Mouse (Mus musculus) heart, embryonic 13.5 days (tissue): ENCODE measurements at regions not wholly inside any gene's neighbourhood (a gene's known extent, or its start where the extent isn't known, plus 50 kb on each side); places are given as distances from the start of the nearest gene placed in this dataset.

Experiments
- ATAC-seq: fragments of 200-750 bp; cut with Nextera tagmentation; 2 replicates; pipeline ENCODE4 v1.8.0; 2017; ENCODE audit warnings: moderate TSS enrichment; ENCODE audit not compliant: insufficient number of reproducible peaks, low FRiP score, low TSS enrichment; ENCODE audit errors: extremely low read depth
- H3K27ac ChIP-seq: fragments of 300-500 bp; sonication (generic); replicated peaks from 2 replicates; pipeline ENCODE4 v1.5.1; 2015; ENCODE audit warnings: moderate library complexity, mild to moderate bottlenecking, inconsistent platforms
- H3K27me3 ChIP-seq: fragments of 300-500 bp; sonication (generic); replicated peaks from 2 replicates; pipeline ENCODE4 v1.6.1; 2015; ENCODE audit warnings: mild to moderate bottlenecking, inconsistent platforms
- H3K36me3 ChIP-seq: fragments of 300-500 bp; sonication (generic); 2 replicates; pipeline ENCODE4 v1.6.1; 2015; ENCODE audit warnings: mild to moderate bottlenecking, inconsistent platforms
- H3K4me1 ChIP-seq: fragments of 300-500 bp; sonication (generic); 2 replicates; pipeline ENCODE4 v1.6.1; 2015; ENCODE audit warnings: inconsistent platforms
- H3K4me2 ChIP-seq: fragments of 300-500 bp; sonication (generic); 2 replicates; pipeline ENCODE4 v1.6.1; 2015; ENCODE audit warnings: inconsistent platforms, mild to moderate bottlenecking, moderate library complexity
- H3K4me3 ChIP-seq: fragments of 300-500 bp; sonication (generic); 2 replicates; pipeline ENCODE4 v1.5.1; 2015; ENCODE audit warnings: moderate library complexity, mild to moderate bottlenecking, inconsistent platforms
- H3K9ac ChIP-seq: fragments of 300-500 bp; sonication (generic); 2 replicates; pipeline ENCODE4 v1.6.1; 2015; ENCODE audit warnings: inconsistent platforms, mild to moderate bottlenecking, moderate library complexity
- H3K9me3 ChIP-seq: fragments of 300-500 bp; sonication (generic); 2 replicates; pipeline ENCODE4 v1.6.1; 2016; ENCODE audit warnings: inconsistent platforms
- WGBS: fragments of 180-500 bp; shearing (Covaris S2); methylation state at CpG from one replicate; pipeline ENCODE4 v1.1.7; 2015; ENCODE audit warnings: mixed read lengths; 5-methylcytosine and 5-hydroxymethylcytosine counted together

- Histone ChIP-seq H3K4me1 (no peaks in the 10 kb centered on the region), H3K27me3 (peaks cover 17% of the 10 kb centered on the region), H3K4me2 (no peak overlapping the region), H3K4me3 (no peak overlapping the region), H3K36me3 (no peaks in the 10 kb centered on the region), H3K9ac (no peak overlapping the region), H3K27ac (no peak overlapping the region), H3K9me3 (no peaks in the 10 kb centered on the region)
- 54% methylated on average over 7 of the region's 7 CpGs for WGBS
- ATAC-seq = no peak
These were observed 78.0 kb upstream of the Sec14l1 start for GRCm38 (mm10) chr11:117036977-117037376.

GRCm38 (mm10) chr11:117038282-117039106 lies 76.5 kb upstream of the Sec14l1 start:
- H3K9ac ChIP-seq = no peak overlapping the region; the same call in 1 of the 2 replicates
- H3K4me3 ChIP-seq = peak overlapping the region; percentile 6; the same call in 1 of the 2 replicates
- peak overlapping the region; percentile 39; the same call in 1 of the 2 replicates for H3K4me2 ChIP-seq
- WGBS = 41% methylated on average over 20 of the region's 20 CpGs
- no peaks in the 10 kb centered on the region for H3K36me3 ChIP-seq
- no peak overlapping the region for H3K27ac ChIP-seq
- H3K9me3 ChIP-seq = no peaks in the 10 kb centered on the region
- H3K27me3 ChIP-seq = peaks cover 30% of the 10 kb centered on the region
- H3K4me1 ChIP-seq = no peaks in the 10 kb centered on the region
- ATAC-seq = no peak

GRCm38 (mm10) chr11:117040829-117041228 lies 74.1 kb upstream of the Sec14l1 start:
- Histone ChIP-seq H3K27me3 (peaks cover 30% of the 10 kb centered on the region), H3K4me3 (no peak overlapping the region), H3K4me1 (no peaks in the 10 kb centered on the region), H3K27ac (no peak overlapping the region), H3K9me3 (no peaks in the 10 kb centered on the region), H3K36me3 (no peaks in the 10 kb centered on the region), H3K9ac (no peak overlapping the region), H3K4me2 (no peak overlapping the region)
- no peak for ATAC-seq
- WGBS = 11% methylated on average over 4 of the region's 4 CpGs

GRCm38 (mm10) chr11:117042336-117042735 lies 72.6 kb upstream of the Sec14l1 start:
- peaks cover 30% of the 10 kb centered on the region for H3K27me3 ChIP-seq
- H3K36me3 ChIP-seq = no peaks in the 10 kb centered on the region
- WGBS = 63% methylated on average over 5 of the region's 5 CpGs
- no peak overlapping the region for H3K4me2 ChIP-seq
- peaks cover 10% of the 10 kb centered on the region for H3K4me1 ChIP-seq
- no peak overlapping the region for H3K4me3 ChIP-seq
- no peak for ATAC-seq
- H3K9me3 ChIP-seq = no peaks in the 10 kb centered on the region
- H3K27ac ChIP-seq = no peak overlapping the region
- no peak overlapping the region for H3K9ac ChIP-seq

- H3K4me3 ChIP-seq = no peak overlapping the region
- no peaks in the 10 kb centered on the region for H3K36me3 ChIP-seq
- H3K4me1 ChIP-seq = peaks cover 21% of the 10 kb centered on the region
- ATAC-seq = no peak
- no peak overlapping the region for H3K27ac ChIP-seq
- no peak overlapping the region for H3K9ac ChIP-seq
- H3K4me2 ChIP-seq = no peak overlapping the region
- H3K9me3 ChIP-seq = no peaks in the 10 kb centered on the region
- 7% methylated on average over 8 of the region's 8 CpGs for WGBS
- H3K27me3 ChIP-seq = peaks cover 30% of the 10 kb centered on the region
These were observed 71.4 kb upstream of the Sec14l1 start for GRCm38 (mm10) chr11:117043524-117043923.

GRCm38 (mm10) chr11:117044731-117045130 lies 70.2 kb upstream of the Sec14l1 start:
- no peak overlapping the region for H3K4me3 ChIP-seq
- H3K4me1 ChIP-seq = peaks cover 21% of the 10 kb centered on the region
- 76% methylated on average over 1 of the region's 1 CpGs for WGBS
- H3K9me3 ChIP-seq = no peaks in the 10 kb centered on the region
- H3K36me3 ChIP-seq = no peaks in the 10 kb centered on the region
- no peak overlapping the region for H3K27ac ChIP-seq
- ATAC-seq = no peak
- peaks cover 28% of the 10 kb centered on the region for H3K27me3 ChIP-seq
- H3K4me2 ChIP-seq = no peak overlapping the region
- no peak overlapping the region for H3K9ac ChIP-seq

GRCm38 (mm10) chr11:117046636-117047035 lies 68.3 kb upstream of the Sec14l1 start:
- H3K27me3 ChIP-seq = peaks cover 17% of the 10 kb centered on the region
- no peak overlapping the region for H3K4me3 ChIP-seq
- H3K4me1 ChIP-seq = peaks cover 25% of the 10 kb centered on the region
- no peaks in the 10 kb centered on the region for H3K36me3 ChIP-seq
- peak overlapping the region; percentile 92 for H3K27ac ChIP-seq
- peak overlapping the region; percentile 24; the same call in 1 of the 2 replicates for H3K9ac ChIP-seq
- WGBS = 77% methylated on average over 5 of the region's 5 CpGs
- H3K9me3 ChIP-seq = peaks cover 3% of the 10 kb centered on the region; the same call in 1 of the 2 replicates
- no peak for ATAC-seq
- no peak overlapping the region for H3K4me2 ChIP-seq

GRCm38 (mm10) chr11:117047172-117047950 lies 67.6 kb upstream of the Sec14l1 start:
- peak overlapping the region; percentile 50 for H3K4me2 ChIP-seq
- H3K27me3 ChIP-seq = peaks cover 9% of the 10 kb centered on the region
- peak overlapping the region; percentile 11; the same call in 1 of the 2 replicates for H3K4me3 ChIP-seq
- ATAC-seq = peak; percentile 23; the same call in 1 of the 2 replicates
- peaks cover 30% of the 10 kb centered on the region for H3K4me1 ChIP-seq
- peak overlapping the region; percentile 92 for H3K27ac ChIP-seq
- 13% methylated on average over 22 of the region's 22 CpGs for WGBS
- no peaks in the 10 kb centered on the region for H3K36me3 ChIP-seq
- peaks cover 3% of the 10 kb centered on the region; the same call in 1 of the 2 replicates for H3K9me3 ChIP-seq
- peak overlapping the region; percentile 52 for H3K9ac ChIP-seq

- 74% methylated on average over 3 of the region's 3 CpGs for WGBS
- Histone ChIP-seq H3K27ac (peak overlapping the region; percentile 92; the same call in 1 of the 2 replicates), H3K4me1 (peaks cover 30% of the 10 kb centered on the region), H3K4me2 (no peak overlapping the region), H3K27me3 (no peaks in the 10 kb centered on the region), H3K9me3 (peaks cover 3% of the 10 kb centered on the region; the same call in 1 of the 2 replicates), H3K36me3 (no peaks in the 10 kb centered on the region), H3K4me3 (no peak overlapping the region), H3K9ac (no peak overlapping the region)
- ATAC-seq = no peak
These were observed 66.1 kb upstream of the Sec14l1 start for GRCm38 (mm10) chr11:117048911-117049310.

GRCm38 (mm10) chr11:117050788-117051187 lies 64.2 kb upstream of the Sec14l1 start:
- no peak for ATAC-seq
- Histone ChIP-seq H3K27me3 (no peaks in the 10 kb centered on the region), H3K9ac (no peak overlapping the region), H3K36me3 (no peaks in the 10 kb centered on the region), H3K4me2 (no peak overlapping the region), H3K4me3 (no peak overlapping the region), H3K27ac (no peak overlapping the region), H3K9me3 (peaks cover 3% of the 10 kb centered on the region; the same call in 1 of the 2 replicates), H3K4me1 (peaks cover 30% of the 10 kb centered on the region)
- 89% methylated on average over 7 of the region's 7 CpGs for WGBS

GRCm38 (mm10) chr11:117056958-117057357 lies 58.0 kb upstream of the Sec14l1 start:
- Histone ChIP-seq H3K9me3 (no peaks in the 10 kb centered on the region), H3K4me2 (no peak overlapping the region), H3K36me3 (no peaks in the 10 kb centered on the region), H3K27me3 (no peaks in the 10 kb centered on the region), H3K9ac (peak overlapping the region; percentile 56; the same call in 1 of the 2 replicates), H3K27ac (no peak overlapping the region), H3K4me1 (peaks cover 25% of the 10 kb centered on the region), H3K4me3 (no peak overlapping the region)
- ATAC-seq = no peak; the same call in 1 of the 2 replicates
- 8% methylated on average over 9 of the region's 9 CpGs for WGBS
